Mouse (Mus musculus) ES-E14 (cell line): ENCODE measurements around the gene Dmac2. TPM values are rescaled to one million over a fixed set of nuclear protein-coding genes. Genes with fewer than 3 reads are reported as not detected.

ENCODE experiments used
- DNase-seq: peaks from one replicate; pipeline ENCODE4 v3.0.0-alpha.2; 2013; ENCODE audit warnings: low read depth, low spot score
- H3K27ac ChIP-seq: 2 replicates; pipeline ENCODE4 v1.5.1; 2012; ENCODE audit warnings: low read depth, mild to moderate bottlenecking, low read length, moderate library complexity, mixed read lengths; ENCODE audit not compliant: poor library complexity, insufficient read depth, severe bottlenecking
- H3K36me3 ChIP-seq: 2 replicates; pipeline ENCODE4 v1.6.1; 2012; ENCODE audit warnings: mild to moderate bottlenecking, low read length, moderate library complexity, mixed read lengths; ENCODE audit not compliant: control insufficient read depth, poor library complexity, insufficient read depth, severe bottlenecking
- H3K4me1 ChIP-seq, 2 experiments: fragments of 150-350 bp in 1 of 2; sonication (generic) in 1 of 2; 2 replicates each; pipeline ENCODE4 v1.6.1; 2012; ENCODE audit warnings: low read length in 2 of 2, mild to moderate bottlenecking in 1 of 2, mixed read lengths in 1 of 2; ENCODE audit not compliant: control insufficient read depth in 2 of 2, insufficient read depth in 2 of 2, poor library complexity in 1 of 2
- H3K4me3 ChIP-seq, 2 experiments: fragments of 150-350 bp in 1 of 2; sonication (generic) in 1 of 2; 2 replicates each; pipeline ENCODE4 v1.5.1; 2012; ENCODE audit warnings: low read length in 2 of 2, low read depth in 1 of 2, mild to moderate bottlenecking in 1 of 2, mixed read lengths in 1 of 2; ENCODE audit not compliant: insufficient read depth in 1 of 2, poor library complexity in 1 of 2, severe bottlenecking in 1 of 2
- H3K9ac ChIP-seq: 2 replicates; pipeline ENCODE4 v1.6.1; 2012; ENCODE audit warnings: low read depth, mild to moderate bottlenecking, low read length, mixed read lengths; ENCODE audit not compliant: poor library complexity, insufficient read depth, severe bottlenecking
- H3K9me3 ChIP-seq: fragments of 150-350 bp; sonication (generic); 2 replicates; pipeline ENCODE4 v1.6.1; 2012; ENCODE audit warnings: low read depth, mild to moderate bottlenecking, low read length; ENCODE audit not compliant: control insufficient read depth, insufficient read depth
- CHD2 ChIP-seq: IDR thresholded peaks from 2 replicates; pipeline ENCODE4 v1.6.1; 2014; ENCODE audit warnings: mild to moderate bottlenecking, low read depth, low read length, inconsistent platforms
- HCFC1 ChIP-seq: IDR thresholded peaks from 2 replicates; pipeline ENCODE4 v1.6.1; 2012; ENCODE audit warnings: low read length, inconsistent platforms, borderline replicate concordance; ENCODE audit not compliant: insufficient read depth
- MAFK ChIP-seq: IDR thresholded peaks from 2 replicates; pipeline ENCODE4 v1.6.1; 2014; ENCODE audit warnings: mild to moderate bottlenecking, low read depth, low read length, inconsistent platforms; ENCODE audit not compliant: insufficient read depth
- ZC3H11A ChIP-seq: IDR thresholded peaks from 2 replicates; pipeline ENCODE4 v1.6.1; 2012; ENCODE audit warnings: low read depth, mild to moderate bottlenecking, inconsistent platforms, low read length, borderline replicate concordance
- ZNF384 ChIP-seq: IDR thresholded peaks from 2 replicates; pipeline ENCODE4 v1.6.1; 2012; ENCODE audit warnings: low read depth, low read length, inconsistent platforms
- in situ Hi-C, 2 experiments: fragments of 600-800 bp; cut with MboI; formaldehyde crosslinking; loops; one replicate each; pipeline ENCODE4 v1.15.1; 2025; ENCODE audit warnings: low sequenced_read_pairs in 2 of 2, inconsistent platforms in 1 of 2; ENCODE audit not compliant: unreplicated experiment in 2 of 2
- total RNA-seq: library from RNA; depleted of rRNA; stranded (reverse); fragments of 300-350 nt; gene quantifications from 2 replicates; pipeline ENCODE4 v1.2.3, GENCODE M21; 2012

The Dmac2 gene
- total RNA-seq, 1 experiment = 30.0 TPM

DNA sequence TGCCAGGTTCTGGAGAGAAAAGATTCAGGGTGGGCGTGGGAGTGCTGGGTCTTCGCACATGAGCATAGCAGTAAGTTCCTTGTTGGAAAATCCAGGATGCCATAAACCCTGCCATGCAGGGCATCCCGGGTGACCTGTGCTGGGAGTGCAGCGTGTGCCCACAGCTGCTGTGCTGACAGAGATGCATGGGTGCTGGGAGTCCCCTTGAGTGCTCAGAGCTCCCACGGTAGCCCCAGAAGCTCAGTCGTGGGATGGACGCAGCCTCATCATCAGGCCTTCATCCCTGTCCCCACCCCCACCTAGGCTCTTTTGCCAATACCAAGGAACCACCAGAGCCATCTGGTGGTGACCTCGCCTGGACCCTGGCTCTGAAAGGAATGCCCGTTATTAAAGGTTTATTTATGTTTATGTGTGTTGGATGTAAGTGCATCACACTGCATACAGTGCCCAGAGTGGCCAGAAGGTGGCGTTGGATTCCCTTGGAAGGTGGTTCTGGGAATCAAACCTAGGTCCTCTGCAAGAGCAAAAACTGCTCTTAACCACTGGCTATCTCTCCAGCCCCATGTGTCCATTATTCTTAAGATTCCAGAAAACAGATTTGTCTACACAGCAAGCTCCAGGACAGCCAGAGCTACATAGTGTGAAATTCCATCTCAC, 6.5 kb downstream of the Dmac2 start:
- H3K9ac ChIP-seq = no peak overlapping the region
- no peaks in the 10 kb centered on the region for H3K9me3 ChIP-seq
- H3K4me1 ChIP-seq = peaks cover 0 to 16% of the 10 kb centered on the region in 2 experiments; a peak in 3 of 4 replicates
- H3K27ac ChIP-seq = no peak overlapping the region
- TF ChIP-seq MAFK (no peak), ZC3H11A (no peak), HCFC1 (0 out of 2 replicates have a peak, but pooled peaks have one; percentile 29)
- H3K4me3 ChIP-seq = no peak overlapping the region
- peaks cover 35% of the 10 kb centered on the region for H3K36me3 ChIP-seq
- in situ Hi-C loops = no loop called here
- DNase-seq = no peak

DNA sequence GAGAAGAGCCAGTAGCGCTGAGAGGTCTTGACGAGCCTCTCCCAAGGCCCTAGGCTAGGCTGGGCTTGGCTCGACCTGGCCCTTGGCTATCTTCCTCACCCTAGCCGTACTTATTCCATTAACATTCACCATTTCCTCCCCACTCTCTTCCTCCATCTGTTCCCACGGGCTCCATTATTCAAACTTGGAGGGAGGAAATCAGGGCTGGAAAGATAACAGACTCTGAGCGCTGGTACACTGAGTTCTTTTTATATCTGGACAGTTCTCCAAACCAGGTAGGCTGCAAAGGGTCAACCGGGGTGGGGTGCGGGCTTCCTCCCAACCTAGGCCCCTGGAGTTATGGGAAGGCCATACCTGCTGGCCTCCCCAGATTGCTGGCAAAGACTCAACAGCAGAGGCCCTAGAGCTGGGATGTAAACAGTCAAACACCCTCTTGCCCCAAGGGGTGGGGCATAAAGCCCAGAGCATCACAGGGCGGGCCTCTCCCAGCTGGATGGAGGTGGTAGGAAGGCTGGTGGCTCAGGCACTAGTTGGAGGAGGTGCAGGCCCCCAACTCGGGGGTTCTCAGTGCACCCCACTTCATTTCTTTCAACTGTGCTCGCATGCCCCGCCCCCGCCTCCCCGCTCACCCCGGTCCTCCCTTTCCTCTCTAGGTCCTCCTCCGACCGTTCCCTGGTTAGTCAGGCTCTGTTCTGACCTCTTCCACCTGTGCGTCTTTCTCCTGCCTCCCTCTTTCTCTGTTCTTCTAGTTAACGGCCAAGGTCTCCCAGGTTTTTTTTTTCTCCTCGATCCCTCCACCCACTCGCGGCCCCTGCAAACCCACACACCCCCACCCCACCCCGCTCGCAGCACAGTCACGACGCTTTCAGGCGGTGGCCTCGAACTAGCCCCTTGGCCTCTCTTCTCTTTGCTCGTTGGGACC, 7.6 kb downstream of the Dmac2 start, which contains the start of gene B3gnt8:
Gene B3gnt8 (plus strand): TSS at position 146 of the 922 bp plus-strand sequence.
- in situ Hi-C loops = no loop called here
- peak within 1 kb of the TSS; percentile 31; the same call in 1 of the 2 replicates for H3K9ac ChIP-seq
- no peak within 1 kb of the TSS for H3K27ac ChIP-seq
- DNase-seq = no peak
- H3K36me3 ChIP-seq = peaks cover 32% of the 10 kb centered on the region
- H3K9me3 ChIP-seq = no peaks in the 10 kb centered on the region
- no peak for TF ChIP-seq ZC3H11A
- TF ChIP-seq HCFC1 = no peak
- no peak for TF ChIP-seq ZNF384
- TF ChIP-seq CHD2 = no peak
- TF ChIP-seq MAFK = no peak
- peaks cover 0 to 16% of the 10 kb centered on the region in 2 experiments; a peak in 3 of 4 replicates for H3K4me1 ChIP-seq
- peak within 1 kb of the TSS; percentile 51 to 56 for H3K4me3 ChIP-seq

DNA sequence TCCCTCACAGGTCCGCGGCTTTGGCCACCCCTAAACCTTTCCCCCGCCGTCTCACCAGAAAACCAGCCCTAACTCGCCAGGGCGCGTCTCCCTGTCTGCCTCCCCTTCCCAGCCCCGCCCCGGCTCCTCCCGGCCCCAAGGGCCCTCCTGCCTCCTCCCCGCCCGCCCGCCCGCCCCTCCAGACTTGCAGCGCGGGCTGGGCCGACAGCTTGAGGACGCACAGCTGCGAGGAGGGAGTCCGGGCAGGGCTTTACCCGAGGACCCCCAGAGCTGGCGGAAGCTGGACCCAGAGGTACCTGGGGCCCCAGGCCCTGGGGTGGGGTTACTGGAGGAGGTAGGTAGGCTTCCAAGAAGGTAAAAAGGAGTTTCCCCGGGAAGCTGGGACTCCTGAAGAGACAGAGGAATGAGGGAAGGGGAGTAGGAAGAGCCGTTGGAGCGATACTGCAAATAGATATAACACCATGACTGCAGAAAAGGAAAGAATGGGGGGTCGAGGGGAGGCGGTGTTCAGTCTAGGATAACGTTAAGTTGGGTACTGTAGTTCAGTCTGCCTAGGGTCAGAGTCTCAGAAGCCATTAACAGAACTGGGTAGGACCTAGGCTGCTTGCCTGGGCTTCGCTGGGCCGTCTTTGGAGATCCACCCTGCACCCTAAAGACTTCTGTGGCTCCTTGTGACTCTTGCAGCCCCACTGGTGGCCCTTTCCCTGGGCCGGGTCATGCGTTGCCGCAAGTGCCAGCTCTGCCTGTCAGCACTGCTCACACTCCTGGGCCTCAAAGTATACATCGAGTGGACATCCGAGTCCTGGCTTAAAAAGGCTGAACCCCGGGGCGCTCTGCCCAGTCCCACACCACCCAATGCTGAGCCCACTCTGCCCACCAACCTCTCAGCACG, 8.5 kb downstream of the Dmac2 start:
- in situ Hi-C loops = no loop called here

DNA sequence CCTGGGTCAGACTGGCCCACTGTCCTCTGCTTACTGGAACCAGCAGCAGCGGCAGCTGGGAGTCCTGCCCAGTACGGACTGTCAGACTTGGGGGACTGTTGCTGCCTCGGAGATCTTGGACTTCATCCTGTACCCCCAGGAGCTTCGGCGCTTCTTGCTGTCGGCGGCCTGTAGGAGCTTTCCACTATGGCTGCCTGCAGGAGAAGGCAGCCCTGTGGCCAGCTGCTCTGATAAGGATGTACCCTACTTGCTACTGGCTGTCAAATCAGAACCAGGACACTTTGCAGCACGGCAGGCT, 9.1 kb downstream of the Dmac2 start:
- Histone ChIP-seq H3K27ac (no peak overlapping the region), H3K9me3 (no peaks in the 10 kb centered on the region), H3K4me3 (peak overlapping the region in 1 of 2 experiments; percentile 18; a peak in 1 of 4 replicates), H3K4me1 (peaks cover 0 to 16% of the 10 kb centered on the region in 2 experiments; a peak in 3 of 4 replicates), H3K9ac (no peak overlapping the region), H3K36me3 (peaks cover 37% of the 10 kb centered on the region)
- no peak for DNase-seq
- no peak for TF ChIP-seq ZC3H11A
- no peak for TF ChIP-seq CHD2
- no peak for TF ChIP-seq HCFC1
- TF ChIP-seq MAFK = no peak
- no peak for TF ChIP-seq ZNF384
- in situ Hi-C loops = no loop called here

More for the DNA sequence above, 8.5 kb downstream of the Dmac2 start:
- peak overlapping the region; percentile 51 to 56 for H3K4me3 ChIP-seq
- H3K36me3 ChIP-seq = peaks cover 33% of the 10 kb centered on the region
- H3K9me3 ChIP-seq = no peaks in the 10 kb centered on the region
- H3K9ac ChIP-seq = peak overlapping the region; percentile 60; the same call in 1 of the 2 replicates
- DNase-seq = peak; percentile 62
- H3K4me1 ChIP-seq = peaks cover 0 to 16% of the 10 kb centered on the region in 2 experiments; a peak in 3 of 4 replicates
- no peak overlapping the region for H3K27ac ChIP-seq
- no peak for TF ChIP-seq ZC3H11A
- TF ChIP-seq MAFK = no peak
- no peak for TF ChIP-seq HCFC1
- no peak for TF ChIP-seq ZNF384
- no peak for TF ChIP-seq CHD2
